Mouse (Mus musculus): Measurements from ENCODE around the gene Ubxn11.
A peak's percentile ranks its signal among the peaks of the same experiment; 100 is the strongest.

Ubxn11 gene

DNA sequence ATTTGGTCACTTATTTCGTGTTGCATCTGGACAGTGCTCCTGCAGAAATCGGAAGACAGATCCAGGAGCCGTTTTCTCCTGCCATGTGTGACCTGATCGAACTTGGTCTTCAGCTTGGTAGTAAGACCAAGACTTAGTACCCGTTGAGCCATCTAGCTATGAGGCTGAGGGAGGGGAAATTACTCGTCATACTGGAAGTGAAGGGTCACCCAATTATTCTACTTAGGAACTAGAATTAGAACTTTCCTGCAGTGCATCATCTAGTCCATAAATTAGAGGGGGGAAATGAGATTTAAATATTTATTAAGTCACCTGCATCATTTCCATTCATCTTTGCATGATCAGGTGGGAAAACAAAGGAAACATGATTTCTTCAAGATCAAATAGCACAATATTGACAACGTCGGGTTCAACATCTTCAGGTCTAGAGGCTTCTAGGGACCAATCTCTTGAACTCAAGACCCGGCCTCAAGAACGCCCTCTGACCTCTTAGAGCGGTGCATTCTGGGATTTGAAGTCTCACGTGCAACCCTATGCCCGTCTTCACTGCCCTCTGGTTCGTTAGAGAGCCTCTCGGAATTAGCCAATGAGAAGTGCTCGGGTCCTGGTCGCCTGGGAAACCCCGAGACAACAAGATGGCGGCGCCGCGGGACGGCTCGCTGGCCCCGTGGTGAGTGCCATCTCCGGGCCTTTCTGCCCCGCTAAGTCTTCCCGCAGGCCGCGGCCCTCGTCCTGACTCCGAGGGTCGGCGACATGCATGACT, at the start of gene Ubxn11:
Gene Ubxn11, plus strand, starts transcription at position 592 of the 763 bp plus-strand sequence.
- peak; percentile 79 to 90 for DNase-seq (ENCODE audit: low spot score in 2 of 2)

GRCm38 (mm10) chr4:134053538-134053937, 48.8 kb upstream of the Ubxn11 start, which contains the start of gene Zfp683:
TSS of gene Zfp683 (plus strand) at chr4:134053838.
- DNase-seq (ENCODE audit: low spot score in 2 of 2) = no peak

DNA sequence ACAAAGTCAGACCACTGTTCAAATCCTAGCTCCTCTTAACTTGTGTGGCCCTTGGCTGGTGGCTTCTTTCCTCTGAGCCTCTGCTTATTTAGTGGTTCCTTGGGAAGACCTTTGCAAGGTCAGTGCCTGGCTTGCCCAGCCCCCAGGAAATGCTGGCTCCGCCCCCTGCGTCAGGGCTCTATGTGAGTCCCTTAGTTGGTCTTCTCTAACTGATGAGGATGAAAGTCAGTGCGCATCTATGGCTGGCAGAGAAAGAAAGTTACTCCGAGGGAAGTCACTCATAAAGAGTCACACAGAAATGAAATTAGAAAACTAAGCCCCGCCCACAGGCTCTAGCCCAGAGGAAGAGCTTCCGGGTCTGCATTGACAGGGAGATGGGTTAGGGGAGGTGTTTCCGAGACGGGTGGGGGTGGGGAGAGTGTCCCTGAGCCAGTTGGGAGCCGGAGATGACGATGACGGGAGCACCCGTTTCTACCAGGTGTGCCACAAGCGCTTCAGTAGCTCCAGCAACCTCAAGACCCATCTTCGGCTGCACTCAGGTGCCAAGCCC, 44.1 kb upstream of the Ubxn11 start:
- DNase-seq (ENCODE audit: low spot score in 2 of 2) = no peak

DNA sequence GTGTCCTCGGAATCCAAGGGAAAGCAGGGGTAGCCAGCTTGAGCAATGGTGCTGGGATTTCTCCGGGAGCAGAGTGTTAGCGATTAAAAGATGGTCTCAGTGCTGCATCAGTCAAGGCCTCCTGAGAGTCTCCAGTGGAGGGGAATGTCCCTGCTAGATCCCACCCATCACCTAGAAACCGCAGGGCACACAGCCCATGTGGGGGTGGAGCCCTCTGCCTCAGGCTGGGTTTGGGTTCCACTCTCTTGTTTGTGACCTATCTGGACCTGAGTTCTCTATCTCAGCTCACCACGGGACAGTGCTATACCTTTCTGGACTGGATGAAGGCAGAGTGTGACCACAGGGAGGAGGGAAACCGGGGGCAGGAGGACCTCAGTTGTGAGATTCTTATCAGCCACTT, 43.5 kb upstream of the Ubxn11 start:
- no peak for DNase-seq (ENCODE audit: low spot score in 2 of 2)

GRCm38 (mm10) chr4:134060135-134060865, 42.1 kb upstream of the Ubxn11 start, which contains the start of gene Crybg2:
TSS of gene Crybg2 (plus strand) at chr4:134060815.
- DNase-seq (ENCODE audit: low spot score in 2 of 2) = no peak

- DNase-seq (ENCODE audit: low spot score in 2 of 2) = no peak
Observed at GRCm38 (mm10) chr4:134061166-134061830, 41.1 kb upstream of the Ubxn11 start.

GRCm38 (mm10) chr4:134061944-134062446, 40.4 kb upstream of the Ubxn11 start:
- no peak for DNase-seq (ENCODE audit: low spot score in 2 of 2)

GRCm38 (mm10) chr4:134062561-134062960, 39.8 kb upstream of the Ubxn11 start:
- no peak for DNase-seq (ENCODE audit: low spot score in 2 of 2)

DNA sequence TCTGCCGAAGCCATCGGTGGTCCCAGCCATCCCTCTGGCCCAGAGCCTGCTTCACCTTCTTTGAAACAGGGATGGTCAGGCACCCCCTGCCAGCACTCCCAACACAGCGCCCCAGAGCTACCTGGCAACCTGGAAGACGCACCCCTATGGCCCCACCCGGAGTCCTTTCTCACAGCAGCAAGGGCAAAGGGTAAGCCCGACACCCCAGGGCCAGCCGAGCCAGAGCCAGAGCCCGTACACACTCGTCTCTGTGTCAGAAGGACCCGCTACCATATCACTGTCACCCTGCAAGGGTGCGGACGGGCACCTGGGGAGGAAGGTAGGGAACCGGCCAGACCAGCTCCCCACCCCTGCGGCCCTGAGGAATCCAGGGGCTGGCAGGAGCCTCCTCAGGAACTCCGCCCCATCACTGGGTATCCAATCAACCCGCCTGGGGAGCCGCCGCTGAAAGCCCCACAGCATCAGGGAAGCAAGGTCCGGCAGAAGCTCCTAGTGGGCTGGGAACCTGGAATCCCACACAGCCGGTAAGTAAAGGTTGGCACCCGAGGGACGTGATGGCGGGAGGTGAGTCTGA, 36.9 kb upstream of the Ubxn11 start:
- DNase-seq (ENCODE audit: low spot score in 2 of 2) = no peak

GRCm38 (mm10) chr4:134067383-134067782, 35.0 kb upstream of the Ubxn11 start:
- DNase-seq (ENCODE audit: low spot score in 2 of 2) = no peak

DNA sequence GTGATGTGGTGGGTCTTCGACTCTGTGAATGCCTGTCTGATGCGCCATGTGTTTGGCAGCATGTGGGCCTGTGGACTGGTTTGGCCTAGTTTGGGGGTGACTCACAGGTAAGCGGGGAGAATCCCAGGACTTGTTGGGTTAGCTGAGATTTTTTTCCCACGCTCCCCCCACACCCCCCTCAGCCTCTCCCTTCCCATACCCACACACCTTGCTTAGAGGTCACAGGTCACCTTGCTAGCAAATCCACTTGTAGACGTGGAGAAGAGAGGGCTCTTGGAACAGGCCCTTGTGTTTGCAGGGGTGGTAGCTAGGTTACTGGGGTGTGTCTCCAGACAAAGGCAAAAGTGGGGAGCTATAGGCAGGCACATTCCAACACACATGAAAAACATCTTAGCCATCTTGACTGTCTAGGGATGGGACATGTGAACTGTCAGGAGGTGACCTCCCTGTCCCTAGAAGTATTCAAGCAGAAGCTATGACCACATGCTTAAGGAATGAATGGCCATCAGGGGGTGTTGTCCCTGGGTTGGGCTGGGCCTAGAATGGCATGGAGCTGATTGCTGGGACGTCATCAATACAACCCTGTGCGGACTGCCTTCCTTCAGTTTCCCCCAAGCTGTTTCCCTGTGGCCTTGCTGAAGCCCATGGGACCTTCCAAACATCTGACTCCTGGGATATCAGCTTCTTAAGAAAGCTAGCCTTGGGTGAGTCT, 34.4 kb upstream of the Ubxn11 start:
- DNase-seq (ENCODE audit: low spot score in 2 of 2) = no peak

DNA sequence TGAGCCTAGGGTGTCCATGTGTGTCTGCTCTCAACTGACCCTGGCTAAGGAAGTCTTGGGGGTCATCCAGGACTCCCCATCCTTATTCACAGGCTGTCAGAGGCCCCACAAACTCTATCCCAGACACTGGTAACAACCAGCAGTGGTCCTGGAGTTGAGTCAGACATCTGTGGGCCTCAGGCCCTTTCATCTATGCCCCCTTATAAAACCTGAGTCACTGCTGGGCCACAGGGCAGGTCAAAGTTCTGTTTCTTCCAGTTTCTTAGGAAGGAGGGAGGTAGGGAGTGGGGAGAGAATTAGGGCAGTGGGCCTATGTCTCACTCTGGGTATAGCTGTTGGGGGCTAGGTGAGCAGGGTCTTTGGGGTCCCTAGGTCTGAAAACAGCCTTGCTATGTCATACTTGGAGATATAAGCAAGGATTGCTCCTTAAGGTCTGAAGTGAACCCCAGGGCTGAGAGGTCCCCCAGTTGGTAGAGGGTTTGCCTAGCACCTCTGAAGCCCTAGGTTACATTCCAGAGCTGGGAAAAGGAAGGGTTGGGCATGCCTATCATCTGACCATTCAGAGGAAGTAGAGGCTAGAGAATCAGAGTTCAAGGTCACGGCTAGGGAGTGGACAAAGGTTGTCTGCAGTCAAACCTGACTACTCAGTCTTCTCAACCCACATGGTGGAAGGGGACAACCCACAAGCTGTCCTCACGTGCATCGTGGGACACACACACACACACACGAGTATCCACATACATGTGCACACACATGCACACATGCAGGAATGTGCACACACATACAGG, 33.4 kb upstream of the Ubxn11 start:
- DNase-seq (ENCODE audit: low spot score in 2 of 2) = no peak

GRCm38 (mm10) chr4:134078694-134079093, 23.7 kb upstream of the Ubxn11 start:
- DNase-seq (ENCODE audit: low spot score in 2 of 2) = peak in 1 of 2 experiments; percentile 52

DNA sequence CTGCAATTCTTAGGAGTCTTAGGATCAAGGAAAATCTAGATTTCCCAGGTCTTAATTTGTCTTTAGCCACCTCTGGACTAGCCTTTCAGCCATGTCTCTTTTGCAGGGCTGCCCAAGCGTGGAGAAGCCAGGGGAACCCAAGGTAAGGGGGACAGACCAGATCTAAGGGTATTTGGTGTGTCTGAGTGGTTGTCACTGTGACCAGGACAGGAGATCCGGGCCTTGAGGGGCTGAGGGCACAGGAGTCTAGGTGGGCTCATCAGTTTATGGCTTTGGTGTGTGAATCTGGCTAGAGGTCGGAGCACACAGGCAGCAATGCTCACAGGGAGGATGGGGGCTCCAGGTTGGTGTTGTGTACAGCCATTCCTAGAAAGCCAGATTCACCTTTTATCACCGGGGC, 21.7 kb upstream of the Ubxn11 start:
- no peak for DNase-seq (ENCODE audit: low spot score in 2 of 2)

DNA sequence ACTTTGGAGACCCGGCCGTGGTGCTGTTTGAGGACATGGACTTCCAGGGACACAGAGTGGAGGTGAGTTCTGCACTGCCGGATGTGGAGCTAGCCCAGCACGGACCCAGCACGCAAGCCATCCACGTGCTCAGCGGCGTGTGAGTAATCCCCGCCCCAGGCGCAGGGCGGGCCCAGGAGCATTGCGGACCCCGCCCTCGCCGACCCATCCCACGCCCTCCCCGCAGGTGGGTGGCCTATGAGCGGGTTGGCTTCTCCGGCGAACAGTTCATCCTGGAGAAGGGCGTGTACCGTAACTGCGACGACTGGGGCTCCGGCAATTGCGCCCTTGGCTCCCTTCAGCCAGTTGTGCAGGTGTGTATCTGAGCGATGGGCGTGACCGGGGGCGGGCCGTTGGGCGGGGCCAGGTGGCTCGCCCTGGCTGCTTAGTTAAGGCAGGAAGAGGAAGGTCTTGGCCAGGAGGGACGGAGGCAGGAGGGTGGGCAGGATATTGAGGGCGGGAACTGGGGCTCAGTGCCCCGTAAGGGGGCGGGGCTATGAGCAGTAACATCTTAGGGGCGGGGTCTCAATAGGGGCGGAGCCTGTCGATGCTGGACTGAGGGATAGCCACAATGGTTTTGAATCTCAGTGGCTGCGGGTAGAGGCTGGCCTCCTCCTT, 20.5 kb upstream of the Ubxn11 start:
- peak; percentile 67 to 89 for DNase-seq (ENCODE audit: low spot score in 2 of 2)

DNA sequence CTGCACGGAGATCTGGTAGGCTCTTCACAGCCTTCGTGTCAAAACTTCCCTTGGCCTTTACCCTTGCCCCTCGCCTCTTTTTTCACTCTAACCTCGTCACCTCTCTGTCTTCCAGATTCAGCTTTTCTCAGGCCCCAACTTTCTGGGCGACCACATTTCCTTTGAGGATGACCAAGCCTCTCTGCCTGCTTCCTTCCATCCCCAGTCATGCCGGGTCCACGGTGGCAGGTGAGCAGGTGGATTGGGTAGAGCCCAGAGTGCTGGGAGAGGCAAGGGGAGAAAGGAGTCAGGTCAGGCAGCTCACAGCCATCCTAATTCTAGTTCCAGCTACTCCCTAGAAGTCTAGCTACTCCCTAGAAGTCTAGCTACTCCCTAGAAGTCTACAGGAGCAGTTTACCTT, 19.9 kb upstream of the Ubxn11 start:
- no peak for DNase-seq (ENCODE audit: low spot score in 2 of 2)

- no peak for DNase-seq (ENCODE audit: low spot score in 2 of 2)
Observed at GRCm38 (mm10) chr4:134084999-134085398, 17.4 kb upstream of the Ubxn11 start.

GRCm38 (mm10) chr4:134087412-134087811, 15.0 kb upstream of the Ubxn11 start:
- peak in 1 of 2 experiments; percentile 63 for DNase-seq (ENCODE audit: low spot score in 2 of 2)

GRCm38 (mm10) chr4:134089029-134089428, 13.3 kb upstream of the Ubxn11 start:
- no peak for DNase-seq (ENCODE audit: low spot score in 2 of 2)
